Mouse (Mus musculus): ENCODE results near the gene Rd3.

Rd3 gene

DNA sequence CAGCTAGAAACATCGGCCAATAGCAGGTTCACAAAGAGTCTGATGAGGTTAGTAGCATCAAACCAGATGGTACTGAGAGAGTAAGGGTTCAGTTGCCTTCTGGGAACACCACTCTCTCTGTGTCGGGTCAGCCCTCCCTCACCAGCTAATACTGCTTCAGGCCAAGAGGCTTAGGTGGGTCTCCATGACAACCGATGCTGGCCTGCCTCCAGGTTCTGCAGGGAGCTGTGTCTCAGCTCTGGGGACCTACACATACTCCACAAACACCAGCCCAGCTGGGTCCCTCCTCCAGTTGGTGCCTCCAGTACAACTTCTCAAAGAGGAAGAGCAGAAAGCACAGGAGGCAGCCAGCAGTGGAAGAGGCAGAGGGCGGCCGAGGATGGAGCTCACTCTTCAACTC, at the start of gene Rd3:
Rd3 (plus strand) TSS at position 184 of the 400 bp plus-strand sequence.
- DNase-seq: peak; percentile 32

GRCm38 (mm10) chr1:191928345-191928744, 48.8 kb upstream of the Rd3 start:
- no peak for DNase-seq

GRCm38 (mm10) chr1:191929065-191929464, 48.1 kb upstream of the Rd3 start:
- DNase-seq: no peak

DNA sequence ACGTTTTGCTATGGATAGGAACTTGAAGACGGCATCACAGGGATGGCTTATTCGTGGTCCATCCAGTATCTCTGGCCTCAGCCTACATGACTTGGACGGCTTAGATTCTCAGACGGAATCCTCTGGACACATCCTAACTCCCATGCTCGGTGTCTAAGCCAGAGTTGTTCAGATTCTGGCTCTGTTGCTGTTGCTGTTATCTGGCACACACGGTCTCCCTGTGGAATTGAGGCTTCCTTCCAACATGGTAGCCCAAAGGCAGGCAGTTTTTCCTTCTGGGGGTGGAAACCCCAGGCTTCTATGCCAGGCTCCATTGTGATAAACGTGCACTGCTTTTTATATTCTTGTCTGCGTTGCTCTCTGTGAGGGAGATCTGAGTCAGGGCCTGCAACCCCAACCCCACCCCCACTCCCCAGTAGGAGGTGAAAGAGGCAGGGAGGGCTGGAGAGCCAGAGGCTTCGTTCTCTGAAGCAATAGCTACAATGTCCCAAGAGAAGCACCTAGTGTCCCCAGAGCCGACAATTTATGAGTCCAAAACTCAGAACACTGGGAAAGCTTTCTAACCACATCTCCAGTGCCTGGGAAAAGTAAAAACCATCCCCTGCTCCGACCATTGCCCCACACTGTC, 47.2 kb upstream of the Rd3 start:
- no peak for DNase-seq

DNA sequence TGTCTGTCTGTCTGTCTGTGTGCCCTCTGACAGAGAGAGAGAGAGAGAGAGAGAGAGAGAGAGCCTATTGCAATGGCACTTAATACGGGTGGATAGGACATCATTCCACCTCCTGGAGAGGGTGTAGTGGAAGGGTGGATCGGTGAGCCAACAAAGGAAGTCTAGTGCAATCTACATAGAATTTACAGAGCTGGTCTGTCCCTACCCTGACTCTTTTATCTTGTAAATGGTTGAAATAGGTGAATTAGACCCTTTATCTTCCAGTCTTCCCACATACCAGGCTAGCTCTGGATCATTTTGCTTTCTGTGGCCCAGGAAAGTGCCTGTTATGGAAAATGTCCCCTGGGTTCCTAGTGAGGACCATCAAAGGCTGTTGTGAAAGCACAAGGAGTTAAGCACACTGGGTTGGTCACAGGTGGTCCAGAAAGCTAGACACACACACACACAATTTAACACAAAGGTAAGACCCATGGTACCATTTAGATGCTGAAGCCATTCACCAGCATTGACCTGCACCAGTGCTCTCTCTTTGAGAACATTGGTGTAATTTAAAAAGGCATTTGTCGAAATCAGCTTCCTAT, 46.6 kb upstream of the Rd3 start:
- DNase-seq: no peak

GRCm38 (mm10) chr1:191932286-191932985, 44.7 kb upstream of the Rd3 start:
- no peak for DNase-seq

- DNase-seq: no peak
Measured at GRCm38 (mm10) chr1:191932986-191933632, 44.1 kb upstream of the Rd3 start.

GRCm38 (mm10) chr1:191943638-191944037, 33.5 kb upstream of the Rd3 start:
- DNase-seq: no peak

- DNase-seq: no peak
Measured at GRCm38 (mm10) chr1:191945341-191945740, 31.8 kb upstream of the Rd3 start.

GRCm38 (mm10) chr1:191945756-191946155, 31.4 kb upstream of the Rd3 start:
- no peak for DNase-seq

GRCm38 (mm10) chr1:191946261-191946660, 30.9 kb upstream of the Rd3 start:
- DNase-seq: no peak

DNA sequence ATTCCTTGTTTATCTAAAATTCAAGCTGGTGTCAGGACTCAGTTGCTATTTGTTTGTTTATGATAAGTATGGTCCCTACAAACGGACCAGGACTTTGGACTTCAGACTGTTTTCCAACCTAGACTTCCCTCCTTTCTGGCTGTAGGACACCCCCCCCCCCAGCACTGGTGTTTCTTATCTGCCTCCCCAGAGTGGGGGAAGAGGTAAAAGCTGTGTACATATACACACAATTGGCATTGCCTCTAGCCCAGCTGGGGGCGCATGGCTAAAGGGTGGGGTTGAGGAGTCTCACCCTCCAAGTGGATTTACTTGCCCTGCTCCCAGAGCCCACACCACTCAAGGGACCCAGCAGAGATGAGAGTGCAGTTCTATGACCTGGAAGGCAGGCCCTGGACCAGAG, 30.3 kb upstream of the Rd3 start:
- no peak for DNase-seq

DNA sequence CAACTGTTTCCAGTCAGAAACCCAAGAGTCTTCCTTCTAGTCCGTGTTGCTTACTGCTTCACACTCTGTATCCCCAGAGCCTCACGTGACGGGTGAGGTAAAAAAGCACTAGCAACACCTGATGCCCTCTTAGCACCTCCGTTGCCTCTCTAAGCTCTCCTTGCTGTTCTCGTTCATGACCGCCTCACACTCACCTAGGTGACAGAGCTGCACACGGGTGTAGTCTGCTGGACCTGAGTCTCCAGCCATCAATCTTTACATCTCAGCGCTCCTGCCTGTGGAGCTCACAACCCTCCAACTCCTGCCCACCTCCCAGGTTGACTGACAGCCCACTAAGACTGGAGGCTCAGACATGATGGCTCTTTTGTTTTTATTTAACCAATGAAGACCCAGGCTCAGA, 29.4 kb upstream of the Rd3 start:
- DNase-seq: no peak

- no peak for DNase-seq
Measured at GRCm38 (mm10) chr1:191948600-191948999, 28.6 kb upstream of the Rd3 start.

DNA sequence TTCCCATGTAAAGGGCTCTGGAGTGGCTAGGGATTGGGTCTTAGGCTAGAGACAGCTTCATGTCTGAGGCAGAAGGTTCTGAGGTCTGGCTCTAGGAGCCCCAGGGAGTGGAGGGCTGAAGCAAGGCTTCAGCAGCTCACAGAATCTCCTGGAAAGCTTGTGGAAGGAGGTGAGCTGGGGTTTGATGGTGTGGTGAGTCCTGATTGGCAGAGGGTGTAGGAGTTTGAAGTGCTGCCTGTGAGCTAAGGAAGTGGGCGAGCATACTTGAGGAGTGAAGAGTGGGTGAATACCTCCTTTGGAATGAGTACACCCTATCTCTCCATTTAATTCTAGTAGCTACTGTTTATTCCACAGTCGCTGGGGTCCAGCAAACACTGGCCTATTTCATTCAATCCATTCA, 26.6 kb upstream of the Rd3 start:
- no peak for DNase-seq

GRCm38 (mm10) chr1:191952733-191953335, 24.3 kb upstream of the Rd3 start:
- no peak for DNase-seq

GRCm38 (mm10) chr1:191955101-191955500, 22.1 kb upstream of the Rd3 start:
- no peak for DNase-seq

DNA sequence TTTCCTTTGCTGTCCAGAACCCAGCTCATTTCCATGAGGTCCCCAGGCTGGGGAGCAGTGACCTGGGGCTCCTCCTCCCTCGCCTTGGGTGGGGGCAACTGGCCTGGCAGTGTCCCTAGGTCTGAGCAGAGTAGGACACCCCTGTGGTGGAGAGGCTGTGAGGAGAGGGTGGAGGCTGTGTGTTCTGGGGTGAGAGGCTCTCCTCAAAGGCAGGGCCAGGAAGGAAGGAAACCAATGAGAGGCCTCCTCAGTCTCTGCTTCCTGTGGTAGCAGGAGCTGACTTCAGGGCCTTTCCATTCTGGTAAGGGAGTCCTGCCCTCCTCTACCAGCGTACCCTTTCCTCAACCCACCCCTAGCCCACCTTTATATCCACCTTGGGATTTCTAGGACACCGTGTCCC, 20.9 kb upstream of the Rd3 start:
- no peak for DNase-seq

DNA sequence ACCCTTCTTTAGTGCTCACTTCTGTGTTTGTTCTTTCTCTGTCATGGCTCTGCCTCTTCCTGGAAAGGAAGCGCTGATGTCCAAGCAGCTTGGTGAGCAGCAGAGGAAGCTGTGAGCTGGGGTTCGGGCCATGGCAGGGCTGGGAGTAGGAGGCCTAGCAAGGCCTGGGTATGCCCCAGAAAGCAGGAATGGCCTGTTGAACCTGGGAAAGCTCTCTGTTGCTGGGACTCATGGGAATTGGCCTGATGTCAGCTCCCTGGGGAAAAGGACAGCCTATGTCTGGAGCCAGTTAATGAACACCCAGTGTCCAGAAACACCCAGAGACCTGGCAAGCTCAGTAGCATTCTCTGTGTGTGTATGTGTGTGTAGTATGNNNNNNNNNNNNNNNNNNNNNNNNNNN, 20.3 kb upstream of the Rd3 start:
- DNase-seq: no peak

GRCm38 (mm10) chr1:191957321-191957720, 19.8 kb upstream of the Rd3 start:
- no peak for DNase-seq

- no peak for DNase-seq
Measured at GRCm38 (mm10) chr1:191960946-191961345, 16.2 kb upstream of the Rd3 start.

DNA sequence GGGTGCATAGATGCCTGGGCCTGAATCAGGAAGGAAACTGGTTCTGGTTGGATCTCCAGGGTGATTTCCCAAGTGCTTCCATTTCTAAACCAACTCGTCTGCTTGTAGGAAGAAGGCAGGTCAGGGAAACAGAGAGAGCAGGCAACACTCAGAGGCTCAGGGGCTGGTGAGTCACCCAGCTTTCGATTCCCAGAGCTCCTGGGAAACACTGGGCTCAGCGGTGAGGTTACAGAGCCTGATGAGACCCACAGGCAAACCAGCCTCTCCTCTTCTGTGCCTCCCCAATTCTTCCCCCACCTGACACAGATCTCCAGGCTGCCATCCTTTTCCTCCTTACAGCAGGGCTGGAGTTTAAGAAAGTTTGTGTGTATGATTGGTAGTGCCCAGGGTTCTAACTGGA, 13.8 kb upstream of the Rd3 start:
- no peak for DNase-seq

- peak; percentile 86 for DNase-seq
Measured at GRCm38 (mm10) chr1:191963948-191964772, 13.0 kb upstream of the Rd3 start.

Data from embryo, embryonic 11 days (tissue).